Mouse (Mus musculus): Measurements from ENCODE around the gene Pm20d1. TPM values are rescaled to one million over a fixed set of nuclear protein-coding genes. Genes with fewer than 3 reads are reported as not detected.

Gene Pm20d1
- polyA plus RNA-seq, 1 experiment from 2014 or later = 1.4 TPM

DNA sequence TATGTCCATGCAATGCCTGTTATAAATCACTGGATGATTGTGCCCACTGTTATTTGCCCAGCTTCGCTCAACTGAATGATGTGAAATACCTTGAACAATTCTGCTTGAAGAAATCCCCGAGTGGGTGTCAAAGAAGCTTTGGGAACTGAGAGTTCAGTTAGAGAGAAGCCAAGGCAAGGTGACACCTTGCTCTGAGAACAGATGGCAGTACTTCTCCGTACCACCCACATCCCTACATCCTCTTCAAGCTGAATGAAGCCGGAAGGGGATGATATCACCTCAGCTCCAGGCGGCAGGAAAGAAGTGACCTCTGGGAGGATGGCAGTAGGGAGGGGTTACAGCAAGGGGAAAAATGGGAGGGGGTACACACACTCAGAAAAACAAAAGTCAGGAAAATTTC is 26.4 kb downstream of the Pm20d1 start:
- WGBS = 72% methylated on average over 5 of the region's 5 CpGs
- no peaks in the 10 kb centered on the region for H3K9me3 ChIP-seq
- H3K4me3 ChIP-seq = no peak overlapping the region
- no peaks in the 10 kb centered on the region for H3K36me3 ChIP-seq
- no peak for DNase-seq (ENCODE audit: low spot score)
- H3K27ac ChIP-seq = no peak overlapping the region
- peaks cover 9% of the 10 kb centered on the region; the same call in 1 of the 2 replicates for H3K27me3 ChIP-seq (ENCODE audit: insufficient read depth, poor library complexity, severe bottlenecking)
- H3K4me1 ChIP-seq (replicated peaks) = peaks cover 8% of the 10 kb centered on the region

DNA sequence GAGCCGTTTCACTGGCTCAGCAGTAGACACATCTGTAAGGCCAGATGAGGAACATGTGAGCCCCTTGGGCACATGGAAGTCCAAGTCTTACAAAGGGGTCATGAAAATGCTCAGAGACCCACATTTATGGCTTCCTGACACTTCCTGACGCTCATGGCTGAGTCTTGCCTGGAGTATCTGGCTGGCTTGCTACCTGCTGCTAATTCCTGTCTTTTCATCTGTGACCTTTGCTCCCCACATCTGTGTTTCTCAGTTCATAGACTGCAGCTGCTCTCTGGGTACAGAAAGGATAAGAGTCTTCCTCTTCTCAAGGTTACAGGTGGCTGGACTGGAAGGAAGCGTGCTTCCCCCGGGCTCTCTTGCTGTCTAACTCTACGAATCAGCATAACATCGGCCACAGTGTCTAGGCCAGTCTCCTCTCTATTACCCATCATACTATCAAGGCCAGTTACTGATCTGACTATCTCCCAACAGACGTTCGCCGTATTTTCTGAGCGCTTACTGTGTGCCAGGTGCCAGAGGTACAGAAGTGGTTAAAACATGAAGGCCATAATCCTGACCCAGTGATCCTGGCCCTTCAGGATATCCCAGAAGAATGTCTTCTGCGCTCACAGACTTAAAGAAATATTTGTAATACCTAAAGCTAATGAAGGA is 27.5 kb downstream of the Pm20d1 start:
- no peaks in the 10 kb centered on the region for H3K9me3 ChIP-seq
- peaks cover 9% of the 10 kb centered on the region; the same call in 1 of the 2 replicates for H3K27me3 ChIP-seq (ENCODE audit: insufficient read depth, poor library complexity, severe bottlenecking)
- H3K4me3 ChIP-seq = no peak overlapping the region
- no peak overlapping the region for H3K27ac ChIP-seq
- H3K36me3 ChIP-seq = no peaks in the 10 kb centered on the region
- 87% methylated on average over 11 of the region's 11 CpGs for WGBS
- DNase-seq (ENCODE audit: low spot score) = no peak
- peaks cover 19% of the 10 kb centered on the region for H3K4me1 ChIP-seq (replicated peaks)

DNA sequence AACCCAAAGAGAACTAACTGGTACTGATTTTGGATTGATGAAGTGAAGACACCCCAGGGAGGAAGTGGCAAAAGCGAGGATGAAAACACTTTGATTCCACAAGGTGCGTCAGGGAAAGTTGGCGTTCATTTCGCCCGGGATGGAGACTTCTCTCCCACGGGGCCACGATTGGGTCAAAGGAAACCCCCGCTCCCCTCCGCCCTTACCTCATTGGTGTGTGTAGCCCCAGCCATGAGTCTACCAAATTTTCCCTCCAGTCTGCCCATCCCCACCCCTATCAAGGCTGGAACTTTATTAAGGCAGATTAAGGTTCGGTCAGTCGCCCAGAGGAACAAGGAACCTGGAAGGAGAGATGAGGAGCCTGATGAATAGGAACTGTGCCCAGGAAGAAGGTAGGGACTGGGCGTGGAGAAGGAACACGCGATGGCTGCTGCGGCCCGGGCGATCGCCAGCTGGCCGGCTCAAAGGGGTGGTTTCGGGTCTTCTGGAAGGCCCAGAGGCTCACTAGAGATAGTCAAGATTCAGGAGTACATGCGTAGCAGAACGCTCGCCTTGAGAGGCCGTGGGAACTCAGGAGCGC is 30.1 kb downstream of the Pm20d1 start, which contains the start of gene Slc41a1:
TSS of gene Slc41a1 (plus strand) at position 287 of the 580 bp plus-strand sequence.
- Histone ChIP-seq H3K4me1 (replicated peaks) (peaks cover 44% of the 10 kb centered on the region), H3K27ac (peak within 1 kb of the TSS; percentile 94), H3K27me3 (ENCODE audit: insufficient read depth, poor library complexity, severe bottlenecking) (peaks cover 9% of the 10 kb centered on the region; the same call in 1 of the 2 replicates), H3K4me3 (peak within 1 kb of the TSS; percentile 88), H3K9me3 (no peaks in the 10 kb centered on the region), H3K36me3 (peaks cover 25% of the 10 kb centered on the region)
- WGBS = 2% methylated on average over 25 of the region's 25 CpGs
- DNase-seq (ENCODE audit: low spot score) = no peak

DNA sequence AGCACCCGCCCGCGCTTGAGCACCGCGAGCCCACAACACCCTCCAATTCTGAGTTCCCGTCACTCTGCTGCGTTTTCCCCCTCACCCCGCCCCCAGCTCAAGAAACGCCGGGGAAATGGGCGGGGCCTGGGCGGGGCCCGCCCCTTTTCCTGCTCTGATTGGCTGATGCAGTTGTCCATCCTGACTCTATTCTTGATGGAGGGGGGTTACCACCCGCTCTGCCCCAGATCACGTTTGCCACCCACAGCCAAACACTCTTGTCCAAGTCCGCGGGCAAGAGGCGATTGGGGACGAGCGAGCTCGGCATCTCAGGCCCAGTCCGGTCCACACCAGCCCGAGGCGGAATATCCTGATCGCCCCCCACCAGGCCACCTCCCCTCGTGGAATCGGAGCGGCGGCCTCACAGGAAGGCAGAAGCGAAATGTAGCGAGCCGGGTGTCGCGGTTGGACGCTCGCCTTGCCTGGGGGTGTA is 30.6 kb downstream of the Pm20d1 start:
- WGBS = under 1% methylated on average over 36 of the region's 36 CpGs

DNA sequence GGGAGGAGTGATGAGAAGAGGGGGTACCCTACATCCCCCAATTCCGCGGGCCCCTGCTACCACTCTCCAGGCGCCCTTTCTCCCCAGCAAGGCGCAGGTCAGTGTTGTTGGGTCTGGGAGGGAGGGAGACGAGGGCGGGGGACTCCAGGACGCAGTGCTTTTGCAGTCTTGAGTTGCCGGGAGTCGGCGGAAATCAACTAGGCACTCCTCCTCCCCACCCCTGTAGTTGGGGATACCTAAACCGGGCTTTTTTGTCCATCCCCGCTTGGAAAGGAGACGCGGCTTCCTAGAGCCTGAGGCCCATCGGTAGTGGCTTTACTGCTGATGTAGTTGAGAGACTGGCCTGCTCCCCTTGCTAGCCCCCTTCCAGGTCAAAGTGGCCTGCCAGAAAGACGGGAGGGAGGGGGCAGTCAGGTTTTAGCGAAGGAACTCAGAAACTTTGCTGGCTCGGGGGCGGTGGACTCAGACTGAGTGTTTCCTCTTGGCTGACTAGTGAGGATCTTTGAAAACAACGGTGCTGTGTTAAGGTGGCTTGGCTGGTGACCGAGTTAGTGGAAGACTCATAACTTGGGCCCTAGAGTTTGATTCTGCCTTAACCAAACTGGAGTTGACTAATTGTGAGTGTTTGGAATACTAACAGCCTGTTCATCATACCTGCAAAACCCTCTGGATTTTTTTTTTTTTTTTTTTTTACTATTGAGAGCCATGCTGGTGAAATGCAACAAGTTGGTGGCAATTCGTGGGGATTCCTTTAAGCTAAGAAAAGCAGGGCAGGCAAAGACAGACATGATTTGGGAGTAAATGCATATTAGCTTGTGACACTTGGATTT is 31.3 kb downstream of the Pm20d1 start:
- H3K9me3 ChIP-seq = no peaks in the 10 kb centered on the region
- 2% methylated on average over 22 of the region's 22 CpGs for WGBS
- H3K4me3 ChIP-seq = peak overlapping the region; percentile 88
- peaks cover 55% of the 10 kb centered on the region for H3K4me1 ChIP-seq (replicated peaks)
- H3K36me3 ChIP-seq = peaks cover 37% of the 10 kb centered on the region
- H3K27ac ChIP-seq = peak overlapping the region; percentile 94
- DNase-seq (ENCODE audit: low spot score) = no peak
- H3K27me3 ChIP-seq (ENCODE audit: insufficient read depth, poor library complexity, severe bottlenecking) = peaks cover 9% of the 10 kb centered on the region; the same call in 1 of the 2 replicates

More for the DNA sequence above, 30.6 kb downstream of the Pm20d1 start:
- H3K4me3 ChIP-seq = peak overlapping the region; percentile 88
- no peaks in the 10 kb centered on the region for H3K9me3 ChIP-seq
- H3K27me3 ChIP-seq (ENCODE audit: insufficient read depth, poor library complexity, severe bottlenecking) = peaks cover 9% of the 10 kb centered on the region; the same call in 1 of the 2 replicates
- peak overlapping the region; percentile 94 for H3K27ac ChIP-seq
- peaks cover 30% of the 10 kb centered on the region for H3K36me3 ChIP-seq
- peaks cover 49% of the 10 kb centered on the region for H3K4me1 ChIP-seq (replicated peaks)
- peak; percentile 98 for DNase-seq (ENCODE audit: low spot score)

DNA sequence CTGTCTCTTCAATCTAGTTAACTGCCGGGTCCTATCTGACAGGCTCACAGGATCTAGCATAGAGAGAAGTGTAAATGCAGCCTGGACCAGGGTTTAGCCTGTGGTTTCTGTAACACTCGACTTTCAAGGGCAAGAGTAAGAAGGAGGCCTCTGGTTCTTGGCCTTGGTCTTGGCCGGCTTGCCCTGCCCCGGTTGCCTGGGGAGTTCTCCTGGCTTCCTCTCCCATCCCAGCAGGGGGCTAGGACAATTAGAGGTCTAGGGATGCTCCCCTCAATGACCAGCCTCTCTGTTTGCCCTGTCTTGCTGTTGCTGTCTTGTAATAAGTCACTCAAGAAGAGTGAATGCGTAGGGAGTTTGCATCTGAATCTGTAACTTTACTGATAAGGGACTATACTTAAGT is 32.1 kb downstream of the Pm20d1 start:
- H3K4me1 ChIP-seq (replicated peaks) = peaks cover 55% of the 10 kb centered on the region
- 45% methylated on average over 5 of the region's 5 CpGs for WGBS
- no peak for DNase-seq (ENCODE audit: low spot score)

DNA sequence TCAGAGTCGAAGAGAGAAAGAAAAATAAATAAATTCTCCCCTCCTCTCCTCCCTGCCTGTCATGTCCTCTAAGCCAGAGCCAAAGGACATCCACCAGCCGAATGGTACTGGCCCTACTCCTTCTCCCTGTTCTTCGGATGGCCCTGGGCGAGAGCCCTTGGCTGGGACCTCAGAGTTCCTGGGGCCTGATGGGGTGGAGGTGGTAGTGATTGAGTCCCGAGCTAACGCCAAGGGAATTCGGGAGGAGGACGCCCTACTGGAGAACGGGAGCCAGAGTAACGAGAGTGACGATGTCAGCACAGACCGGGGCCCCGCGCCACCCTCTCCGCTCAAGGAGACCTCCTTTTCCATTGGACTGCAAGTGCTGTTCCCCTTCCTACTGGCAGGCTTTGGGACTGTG is 33.4 kb downstream of the Pm20d1 start:
- peaks cover 55% of the 10 kb centered on the region for H3K4me1 ChIP-seq (replicated peaks)
- DNase-seq (ENCODE audit: low spot score) = no peak
- H3K36me3 ChIP-seq = peaks cover 57% of the 10 kb centered on the region
- peaks cover 9% of the 10 kb centered on the region; the same call in 1 of the 2 replicates for H3K27me3 ChIP-seq (ENCODE audit: insufficient read depth, poor library complexity, severe bottlenecking)
- H3K27ac ChIP-seq = no peak overlapping the region
- no peak overlapping the region for H3K4me3 ChIP-seq
- no peaks in the 10 kb centered on the region for H3K9me3 ChIP-seq
- WGBS = 90% methylated on average over 15 of the region's 15 CpGs

More for the DNA sequence above, 32.1 kb downstream of the Pm20d1 start:
- no peaks in the 10 kb centered on the region for H3K9me3 ChIP-seq
- 0 out of 2 replicates have a peak overlapping the region, but pooled peaks have one; percentile 23 for H3K27ac ChIP-seq
- peak overlapping the region; percentile 88 for H3K4me3 ChIP-seq
- H3K36me3 ChIP-seq = peaks cover 44% of the 10 kb centered on the region
- H3K27me3 ChIP-seq (ENCODE audit: insufficient read depth, poor library complexity, severe bottlenecking) = peaks cover 9% of the 10 kb centered on the region; the same call in 1 of the 2 replicates

DNA sequence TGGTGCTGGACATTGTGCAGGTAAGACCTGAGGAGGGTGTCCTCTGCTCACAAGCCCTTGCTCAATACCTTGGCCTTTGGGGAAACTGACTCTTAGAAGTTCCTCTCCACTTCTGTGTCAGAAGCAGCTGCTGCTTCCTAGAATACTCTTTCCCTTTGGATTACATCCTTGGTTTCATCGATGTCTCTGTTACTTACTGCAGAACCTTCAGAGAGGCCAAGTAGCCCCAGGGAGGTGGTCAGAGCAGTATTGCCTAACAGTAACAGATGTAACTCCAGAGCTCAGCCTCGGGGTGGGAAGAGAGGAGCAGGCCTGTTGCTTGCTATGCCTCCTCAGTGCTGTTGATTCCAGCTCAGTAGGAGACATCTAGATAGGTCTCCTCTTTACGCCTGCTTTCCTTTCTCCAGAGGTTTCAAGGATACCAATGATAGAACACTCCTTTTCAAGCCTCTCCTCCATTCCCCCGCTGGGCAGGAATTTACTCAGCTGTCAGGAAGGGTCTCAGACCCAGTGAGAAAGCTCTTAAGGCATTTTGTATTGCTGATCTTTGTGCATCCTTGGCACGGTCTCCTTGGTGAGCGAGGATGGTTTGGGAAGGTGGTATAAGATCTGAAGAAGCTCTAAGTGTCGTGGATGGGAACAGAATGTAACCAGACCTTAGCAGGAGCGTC is 33.9 kb downstream of the Pm20d1 start:
- H3K36me3 ChIP-seq = peaks cover 59% of the 10 kb centered on the region
- DNase-seq (ENCODE audit: low spot score) = no peak

DNA sequence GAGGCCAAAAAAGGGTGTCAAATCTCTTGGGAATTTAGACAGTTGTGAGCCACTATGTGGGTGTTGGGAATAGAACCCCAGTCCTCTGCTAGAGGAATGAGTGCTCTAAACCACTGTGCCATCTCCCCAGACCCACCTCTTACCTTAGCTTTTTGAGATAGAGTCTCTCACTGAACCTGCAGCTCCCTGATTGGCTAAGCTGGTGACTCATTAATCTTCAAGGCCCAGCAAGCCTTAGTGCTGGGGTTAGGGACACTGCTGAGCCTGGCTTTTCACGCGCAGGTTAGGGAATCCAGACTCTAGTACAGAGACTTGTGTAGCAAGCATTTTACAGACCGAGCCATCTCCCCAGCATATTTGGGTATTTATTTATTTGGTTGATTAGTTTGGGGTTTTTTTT is 39.9 kb downstream of the Pm20d1 start:
- no peak for DNase-seq (ENCODE audit: low spot score)
- H3K36me3 ChIP-seq = peaks cover 68% of the 10 kb centered on the region
- H3K27ac ChIP-seq = no peak overlapping the region
- no peak overlapping the region for H3K4me3 ChIP-seq
- no peaks in the 10 kb centered on the region for H3K9me3 ChIP-seq
- no peaks in the 10 kb centered on the region for H3K27me3 ChIP-seq (ENCODE audit: insufficient read depth, poor library complexity, severe bottlenecking)
- WGBS = 85% methylated on average over 3 of the region's 3 CpGs
- H3K4me1 ChIP-seq (replicated peaks) = peaks cover 14% of the 10 kb centered on the region

More for the DNA sequence above, 33.9 kb downstream of the Pm20d1 start:
- Histone ChIP-seq H3K4me3 (no peak overlapping the region), H3K27me3 (ENCODE audit: insufficient read depth, poor library complexity, severe bottlenecking) (peaks cover 9% of the 10 kb centered on the region; the same call in 1 of the 2 replicates), H3K4me1 (replicated peaks) (peaks cover 55% of the 10 kb centered on the region), H3K9me3 (no peaks in the 10 kb centered on the region), H3K27ac (no peak overlapping the region)
- WGBS = 75% methylated on average over 8 of the region's 8 CpGs

DNA sequence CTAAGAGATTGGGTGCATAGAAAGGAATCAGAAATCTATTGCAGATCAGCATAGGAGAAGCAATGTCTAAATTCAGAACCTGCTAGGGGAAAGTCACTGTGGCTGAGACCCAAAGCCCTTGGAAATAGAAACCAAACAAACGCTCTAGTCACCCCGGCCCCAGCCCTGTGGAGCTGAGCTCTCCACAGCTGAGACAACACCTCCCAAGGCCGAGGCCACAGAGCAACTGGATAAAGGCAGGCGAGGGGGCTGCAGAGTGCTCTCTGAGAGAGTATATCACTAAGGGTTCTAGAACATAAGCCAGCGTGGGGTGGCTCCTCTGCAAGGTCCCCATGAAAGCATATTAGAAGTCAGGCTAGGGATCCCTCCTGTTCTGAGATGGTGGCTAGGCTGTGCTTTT is 41.4 kb downstream of the Pm20d1 start:
- Histone ChIP-seq H3K9me3 (no peaks in the 10 kb centered on the region), H3K27ac (no peak overlapping the region), H3K36me3 (peaks cover 68% of the 10 kb centered on the region), H3K4me1 (replicated peaks) (no peaks in the 10 kb centered on the region), H3K4me3 (no peak overlapping the region), H3K27me3 (ENCODE audit: insufficient read depth, poor library complexity, severe bottlenecking) (no peaks in the 10 kb centered on the region)
- 73% methylated on average over 5 of the region's 5 CpGs for WGBS
- no peak for DNase-seq (ENCODE audit: low spot score)

DNA sequence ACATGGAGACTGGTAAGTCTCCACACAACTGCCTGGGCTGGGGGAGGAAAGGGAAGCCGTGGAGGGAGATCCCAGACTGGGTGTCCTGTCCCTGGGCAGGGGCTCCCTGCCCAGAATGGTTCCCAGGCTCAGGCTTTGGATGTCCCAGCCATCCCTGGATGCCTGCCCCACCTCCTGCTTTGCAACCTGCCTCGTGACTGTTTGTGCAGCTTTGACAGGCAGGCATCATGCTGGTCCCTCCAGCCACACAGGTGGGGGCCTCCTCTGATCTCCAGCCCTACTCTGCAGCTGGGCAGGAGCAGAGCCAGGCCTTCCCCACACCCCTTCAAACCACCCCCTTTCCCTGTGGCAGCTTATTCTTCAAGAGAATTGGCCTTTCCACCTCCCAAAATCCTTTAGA is 42.1 kb downstream of the Pm20d1 start:
- no peaks in the 10 kb centered on the region for H3K9me3 ChIP-seq
- 46% methylated on average over 2 of the region's 2 CpGs for WGBS

DNA sequence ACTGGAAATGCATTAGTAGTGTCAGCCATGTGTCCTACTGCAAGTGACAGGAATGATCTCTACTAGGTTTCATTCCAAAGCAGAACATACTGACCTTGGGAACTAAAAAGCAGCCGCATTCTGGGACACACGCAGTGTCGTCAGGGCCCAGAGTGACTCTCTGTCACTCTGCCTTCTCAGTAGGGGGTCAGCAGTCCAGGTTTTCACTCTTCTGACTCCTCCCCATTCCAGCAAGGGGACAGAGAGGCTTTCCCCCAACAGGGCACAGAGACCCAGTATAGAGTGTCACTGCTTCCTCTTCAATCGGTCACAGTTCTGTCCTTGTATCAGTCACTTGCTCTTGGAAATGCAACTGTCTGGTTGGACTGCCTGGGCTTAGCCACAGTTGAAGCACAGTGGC is 45.0 kb downstream of the Pm20d1 start:
- Histone ChIP-seq H3K27me3 (ENCODE audit: insufficient read depth, poor library complexity, severe bottlenecking) (no peaks in the 10 kb centered on the region), H3K9me3 (no peaks in the 10 kb centered on the region), H3K27ac (no peak overlapping the region), H3K36me3 (peaks cover 81% of the 10 kb centered on the region), H3K4me3 (no peak overlapping the region), H3K4me1 (replicated peaks) (0 out of 2 replicates have a peak, but pooled peaks cover 9% of the 10 kb centered on the region)
- DNase-seq (ENCODE audit: low spot score) = no peak
- 77% methylated on average over 4 of the region's 4 CpGs for WGBS

More for the DNA sequence above, 42.1 kb downstream of the Pm20d1 start:
- H3K4me1 ChIP-seq (replicated peaks) = no peaks in the 10 kb centered on the region
- peak overlapping the region; percentile 25; the same call in 1 of the 2 replicates for H3K27ac ChIP-seq
- no peak overlapping the region for H3K4me3 ChIP-seq
- no peak for DNase-seq (ENCODE audit: low spot score)
- no peaks in the 10 kb centered on the region for H3K27me3 ChIP-seq (ENCODE audit: insufficient read depth, poor library complexity, severe bottlenecking)
- peaks cover 68% of the 10 kb centered on the region for H3K36me3 ChIP-seq

Data from hindbrain, embryonic 10.5 days (tissue).